Mouse (Mus musculus) heart, embryonic 14.5 days (tissue): ENCODE data around the gene Fbxo44. TPM values are rescaled to one million over a fixed set of nuclear protein-coding genes. Genes with fewer than 3 reads are reported as not detected.

Source experiments
- ATAC-seq: fragments of 200-750 bp; cut with Nextera tagmentation; 2 replicates; pipeline ENCODE4 v1.8.0; 2017; ENCODE audit warnings: low read depth, moderate TSS enrichment; ENCODE audit not compliant: insufficient number of reproducible peaks, insufficient read depth, low FRiP score
- H3K27ac ChIP-seq, 2 experiments: fragments of 200-500 bp in 1 of 2; fragments of 300-500 bp in 1 of 2; sonication (generic) in 1 of 2; replicated peaks in 1 of 2; 2 replicates each; pipeline ENCODE4 v1.5.1; 2012 to 2014; ENCODE audit warnings: low read depth in 2 of 2, low read length in 2 of 2, control low read depth in 1 of 2, mild to moderate bottlenecking in 1 of 2, mixed read lengths in 1 of 2; ENCODE audit not compliant: control insufficient read depth in 1 of 2, insufficient read depth in 1 of 2
- H3K27me3 ChIP-seq: fragments of 300-500 bp; sonication (generic); 2 replicates; pipeline ENCODE4 v1.6.1; 2014; ENCODE audit warnings: mild to moderate bottlenecking, low read length, control low read depth; ENCODE audit not compliant: control insufficient read depth, insufficient read depth
- H3K36me3 ChIP-seq: fragments of 300-500 bp; sonication (generic); 2 replicates; pipeline ENCODE4 v1.6.1; 2014; ENCODE audit warnings: mild to moderate bottlenecking, control low read depth, low read length, mixed read lengths; ENCODE audit not compliant: control insufficient read depth, insufficient read depth
- H3K4me1 ChIP-seq, 2 experiments: fragments of 200-500 bp in 1 of 2; fragments of 300-500 bp in 1 of 2; sonication (generic) in 1 of 2; 2 replicates each; pipeline ENCODE4 v1.6.1; 2012 to 2014; ENCODE audit warnings: low read length in 2 of 2, control low read depth in 1 of 2, mixed read lengths in 1 of 2; ENCODE audit not compliant: control insufficient read depth in 2 of 2, insufficient read depth in 2 of 2
- H3K4me2 ChIP-seq: fragments of 300-500 bp; sonication (generic); 2 replicates; pipeline ENCODE4 v1.6.1; 2014; ENCODE audit warnings: mild to moderate bottlenecking, low read length
- H3K4me3 ChIP-seq, 2 experiments: fragments of 200-500 bp in 1 of 2; fragments of 300-500 bp in 1 of 2; sonication (generic) in 1 of 2; 2 replicates each; pipeline ENCODE4 v1.5.1; 2012 to 2014; ENCODE audit warnings: low read length in 2 of 2, mild to moderate bottlenecking in 2 of 2, control low read depth in 1 of 2, low read depth in 1 of 2, moderate library complexity in 1 of 2; ENCODE audit not compliant: control insufficient read depth in 1 of 2, insufficient read depth in 1 of 2
- H3K9ac ChIP-seq: fragments of 300-500 bp; sonication (generic); 2 replicates; pipeline ENCODE4 v1.6.1; 2014; ENCODE audit warnings: mild to moderate bottlenecking, low read length
- H3K9me3 ChIP-seq: fragments of 300-500 bp; sonication (generic); 2 replicates; pipeline ENCODE4 v1.6.1; 2016; ENCODE audit warnings: low read length, control low read depth; ENCODE audit not compliant: control insufficient read depth
- WGBS: fragments of 180-500 bp; shearing (Covaris S2); extraction: QIAGEN DNeasy Blood & Tissue Kit; methylation state at CpG from one replicate; pipeline ENCODE4 v1.1.7; 2014; 5-methylcytosine and 5-hydroxymethylcytosine counted together
- polyA plus RNA-seq: library from polyadenylated mRNA; unstranded; fragments of >200 nt; fragmentation: Nextera tagmentation; extraction: Ambion mirVana; gene quantifications from 2 replicates; pipeline ENCODE4 v1.2.1, GENCODE M21; 2014

Gene Fbxo44
- polyA plus RNA-seq, 1 experiment from 2014 or later: 28.3 TPM

DNA sequence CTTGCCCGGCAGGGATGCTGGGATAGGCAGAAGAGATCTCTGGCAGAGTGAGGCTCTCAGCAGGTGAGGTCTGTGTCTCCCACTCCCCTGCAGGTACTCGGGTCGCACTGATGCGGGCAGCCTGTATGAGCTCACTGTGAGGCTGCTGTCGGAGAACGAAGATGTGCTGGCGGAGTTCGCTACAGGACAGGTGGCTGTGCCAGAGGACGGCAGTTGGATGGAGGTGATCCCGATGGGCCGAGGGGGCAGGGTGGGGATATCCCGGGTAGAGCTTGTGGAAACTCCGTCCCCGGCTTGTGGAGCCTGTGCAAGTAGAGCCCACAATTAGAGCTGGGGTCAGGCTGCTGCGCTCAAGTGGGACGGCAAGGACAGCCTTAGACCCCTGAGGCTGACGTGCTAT, 5.3 kb upstream of the Fbxo44 start:
- no peak overlapping the region for H3K9ac ChIP-seq
- no peaks in the 10 kb centered on the region for H3K9me3 ChIP-seq
- H3K4me2 ChIP-seq: no peak overlapping the region
- peaks cover 3 to 4% of the 10 kb centered on the region in 2 experiments; a peak in 2 of 4 replicates for H3K4me1 ChIP-seq
- H3K4me3 ChIP-seq: no peak overlapping the region
- H3K27ac ChIP-seq: no peak overlapping the region
- peaks cover 82% of the 10 kb centered on the region for H3K27me3 ChIP-seq
- H3K36me3 ChIP-seq: no peaks in the 10 kb centered on the region
- WGBS: 13% methylated on average over 17 of the region's 17 CpGs
- ATAC-seq: no peak

DNA sequence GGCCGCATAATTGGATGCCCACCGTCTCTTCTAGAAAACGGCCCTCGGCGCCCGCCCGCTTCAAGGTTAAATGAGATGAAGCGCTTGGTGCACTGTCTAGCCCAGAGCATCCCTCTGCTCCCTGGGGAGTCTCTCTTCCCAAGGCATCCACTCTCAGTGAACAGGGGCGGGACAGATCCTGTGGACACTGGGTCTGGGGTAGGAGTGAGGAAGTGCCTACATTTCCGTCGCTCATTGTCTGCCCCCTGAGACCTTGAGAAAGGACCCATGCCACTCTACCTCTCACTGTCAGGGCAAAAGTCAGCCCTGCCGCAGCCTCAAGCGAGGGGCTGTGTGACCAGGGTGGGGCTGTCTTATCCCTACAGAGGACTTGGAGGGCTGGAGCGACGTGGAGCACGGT, 4.2 kb upstream of the Fbxo44 start:
- Histone ChIP-seq H3K27ac (no peak overlapping the region), H3K4me2 (peak overlapping the region; percentile 64), H3K9me3 (no peaks in the 10 kb centered on the region), H3K36me3 (no peaks in the 10 kb centered on the region), H3K4me3 (peak overlapping the region; percentile 34 to 37), H3K4me1 (peaks cover 3 to 4% of the 10 kb centered on the region in 2 experiments; a peak in 2 of 4 replicates), H3K27me3 (peaks cover 75% of the 10 kb centered on the region), H3K9ac (no peak overlapping the region)
- WGBS: 5% methylated on average over 16 of the region's 16 CpGs
- no peak for ATAC-seq

DNA sequence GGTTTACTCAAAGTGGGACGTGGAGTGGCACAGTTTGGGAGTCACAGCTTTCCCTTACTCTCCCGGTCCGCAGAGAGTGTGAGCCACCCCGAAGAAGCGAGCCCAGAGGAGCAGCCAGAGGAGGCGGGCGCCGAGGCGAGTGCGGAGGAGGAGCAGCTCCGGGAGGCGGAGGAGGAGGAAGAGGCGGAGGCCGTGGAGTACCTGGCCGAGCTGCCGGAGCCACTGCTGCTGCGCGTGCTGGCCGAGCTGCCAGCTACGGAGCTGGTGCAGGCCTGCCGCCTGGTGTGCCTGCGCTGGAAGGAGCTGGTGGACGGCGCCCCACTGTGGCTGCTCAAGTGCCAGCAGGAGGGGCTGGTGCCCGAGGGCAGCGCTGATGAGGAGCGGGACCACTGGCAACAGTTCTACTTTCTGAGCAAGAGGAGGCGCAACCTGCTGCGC, 3.7 kb upstream of the Fbxo44 start:
- Histone ChIP-seq H3K27me3 (peaks cover 73% of the 10 kb centered on the region), H3K27ac (no peak overlapping the region), H3K36me3 (no peaks in the 10 kb centered on the region), H3K9me3 (no peaks in the 10 kb centered on the region), H3K4me1 (peaks cover 4 to 5% of the 10 kb centered on the region in 2 experiments; a peak in 2 of 4 replicates), H3K9ac (peak overlapping the region; percentile 34; the same call in 1 of the 2 replicates), H3K4me2 (peak overlapping the region; percentile 64), H3K4me3 (peak overlapping the region; percentile 34 to 37)
- ATAC-seq: 0 out of 2 replicates have a peak, but pooled peaks have one; percentile 11
- WGBS: under 1% methylated on average over 28 of the region's 29 CpGs

DNA sequence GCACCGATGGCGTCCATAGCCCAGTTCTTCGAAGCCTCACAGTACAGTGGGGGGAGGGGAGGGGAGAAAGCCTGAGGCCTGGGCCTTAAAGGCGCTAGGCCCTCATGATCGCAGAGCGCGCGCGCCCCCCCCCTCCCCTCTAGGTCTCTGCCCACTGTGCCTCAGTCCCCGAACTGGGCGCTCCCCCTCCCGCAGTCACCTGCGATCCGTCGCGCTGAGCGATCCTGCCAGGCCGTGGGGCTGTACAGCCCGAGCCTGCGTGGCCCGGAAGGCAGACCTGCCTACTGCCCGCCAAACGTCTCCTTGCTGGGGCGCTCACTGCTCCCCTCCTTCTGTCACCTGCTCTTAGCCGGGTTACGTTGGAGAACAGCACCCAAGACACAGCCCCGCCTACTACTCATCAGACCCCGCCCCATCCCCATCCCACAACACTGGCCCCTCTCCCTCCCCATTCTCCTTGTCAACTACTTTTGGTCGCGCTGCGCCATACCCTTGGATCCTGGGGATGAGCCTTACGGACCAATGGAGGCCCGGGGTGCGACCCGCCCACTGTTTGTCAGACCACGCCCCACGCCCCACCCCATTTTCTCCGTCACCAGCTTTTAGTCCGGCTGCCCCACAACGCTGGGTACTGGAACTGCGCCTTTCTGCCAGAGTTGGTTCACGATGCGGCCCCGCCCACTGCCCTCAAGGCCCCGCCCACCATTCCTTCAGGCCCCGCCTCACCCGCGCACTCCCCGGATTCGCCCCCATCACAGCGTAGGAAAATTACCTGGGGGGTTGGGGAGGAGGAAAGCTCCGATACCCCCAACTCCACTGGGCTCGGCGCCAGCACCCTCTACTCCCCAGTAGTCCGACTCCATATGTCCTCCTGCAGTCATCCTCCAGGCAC, 492 bp downstream of the Fbxo44 start:
- peaks cover 30% of the 10 kb centered on the region for H3K36me3 ChIP-seq
- WGBS: under 1% methylated on average over 49 of the region's 55 CpGs
- H3K4me3 ChIP-seq: peak overlapping the region; percentile 63 to 79
- peaks cover 9 to 14% of the 10 kb centered on the region in 2 experiments; a peak in 3 of 4 replicates for H3K4me1 ChIP-seq
- ATAC-seq: peak; percentile 87
- peaks cover 52% of the 10 kb centered on the region for H3K27me3 ChIP-seq
- H3K9ac ChIP-seq: peak overlapping the region; percentile 79
- H3K4me2 ChIP-seq: peak overlapping the region; percentile 90
- H3K9me3 ChIP-seq: no peaks in the 10 kb centered on the region
- H3K27ac ChIP-seq: peak overlapping the region; percentile 56 to 67; a peak in 3 of 4 replicates

DNA sequence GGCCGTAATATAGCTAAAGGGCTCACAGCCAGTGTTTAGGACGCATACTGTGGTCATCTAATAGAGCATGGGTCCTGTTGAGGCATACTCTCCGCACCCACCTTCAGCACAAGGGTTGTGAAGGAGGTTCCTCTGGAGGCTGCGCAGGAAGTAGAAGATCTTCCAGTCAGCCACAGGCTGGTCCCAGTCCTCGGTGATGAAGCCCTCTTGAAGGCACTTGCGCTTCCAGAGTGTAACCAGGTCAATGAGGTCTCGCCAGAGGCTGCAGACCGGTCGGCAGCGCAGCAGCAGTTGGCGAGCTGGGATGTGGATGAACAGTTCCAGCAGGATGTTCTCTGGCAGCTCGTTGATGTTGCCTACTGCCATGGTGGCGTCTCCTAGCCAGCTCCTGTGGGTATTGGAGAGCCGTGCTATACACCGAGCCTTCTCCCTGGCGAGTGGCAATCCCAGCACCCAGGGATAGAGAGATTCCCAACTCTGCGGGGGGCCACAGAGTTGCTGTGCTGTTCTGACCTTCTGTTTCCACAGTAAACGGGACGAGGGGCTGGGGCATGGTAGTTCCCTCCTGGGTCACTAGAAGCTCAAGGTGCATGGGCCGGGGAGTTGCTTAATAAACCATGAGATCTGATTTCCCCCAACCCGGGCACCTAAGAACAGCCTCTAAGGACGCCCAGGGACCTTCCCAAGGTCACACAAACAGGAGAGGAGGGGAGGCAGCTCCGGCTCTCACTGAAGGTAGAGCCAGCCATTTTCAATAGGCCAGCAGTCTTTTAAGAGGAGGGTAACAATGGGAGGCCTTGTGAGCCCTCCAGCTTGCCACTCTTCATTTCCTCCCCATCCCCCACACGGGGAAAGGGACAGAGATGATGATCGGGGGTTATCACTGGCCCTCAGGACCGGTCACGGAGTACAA, 1.6 kb downstream of the Fbxo44 start:
- peak overlapping the region; percentile 46 to 67 for H3K27ac ChIP-seq

DNA sequence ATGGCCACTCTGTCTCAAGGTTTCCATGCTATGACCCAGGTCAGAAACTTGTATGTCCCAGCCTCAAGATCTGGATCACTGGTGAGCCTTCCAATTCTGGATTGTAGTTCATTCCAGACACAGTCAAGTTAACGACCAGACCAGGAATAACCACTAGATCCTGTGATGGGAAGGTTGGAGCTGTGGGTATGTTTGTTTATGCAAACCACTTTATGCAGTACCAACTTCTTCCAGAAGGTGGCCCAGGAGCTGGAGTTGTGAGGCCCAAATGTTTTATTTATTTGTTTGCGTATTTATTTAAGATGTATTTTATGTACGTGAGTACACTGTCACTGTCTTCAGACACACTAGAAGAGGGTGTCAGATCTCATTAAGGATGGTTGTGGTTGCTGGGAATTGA, 5.3 kb downstream of the Fbxo44 start:
- Histone ChIP-seq H3K36me3 (peaks cover 41% of the 10 kb centered on the region), H3K4me1 (peaks cover 10 to 14% of the 10 kb centered on the region in 2 experiments), H3K4me2 (no peak overlapping the region), H3K4me3 (no peak overlapping the region), H3K9ac (no peak overlapping the region), H3K27ac (no peak overlapping the region), H3K9me3 (no peaks in the 10 kb centered on the region), H3K27me3 (peaks cover 7% of the 10 kb centered on the region; the same call in 1 of the 2 replicates)
- no peak for ATAC-seq
- 57% methylated on average over 3 of the region's 3 CpGs for WGBS

More for the DNA sequence above, 1.6 kb downstream of the Fbxo44 start:
- Histone ChIP-seq H3K27me3 (peaks cover 42% of the 10 kb centered on the region), H3K4me3 (peak overlapping the region; percentile 63 to 79), H3K4me2 (peak overlapping the region; percentile 90), H3K9ac (peak overlapping the region; percentile 79), H3K9me3 (no peaks in the 10 kb centered on the region), H3K36me3 (peaks cover 37% of the 10 kb centered on the region), H3K4me1 (peaks cover 7 to 9% of the 10 kb centered on the region in 2 experiments; a peak in 3 of 4 replicates)
- no peak for ATAC-seq
- WGBS: 29% methylated on average over 27 of the region's 27 CpGs

DNA sequence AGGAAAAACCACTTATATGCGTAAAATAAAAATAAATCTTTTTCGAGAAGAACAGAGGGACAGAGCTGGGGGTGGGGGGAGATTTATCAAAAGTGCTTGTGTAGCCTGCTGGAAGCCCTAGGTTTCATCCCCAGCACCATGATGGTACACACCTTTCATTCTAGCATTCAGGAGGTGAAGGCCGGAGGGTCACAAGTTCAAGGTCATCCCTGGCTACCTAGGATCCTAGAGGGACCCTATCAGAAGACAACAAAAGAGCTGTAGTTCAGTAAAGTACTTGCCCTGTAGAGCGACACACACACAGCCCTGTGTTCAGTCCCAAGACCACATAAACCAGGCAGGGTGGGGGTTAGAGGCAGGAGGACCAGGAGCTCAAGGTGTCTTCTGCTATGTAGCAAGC, 6.3 kb downstream of the Fbxo44 start:
- H3K27ac ChIP-seq: no peak overlapping the region
- no peak overlapping the region for H3K4me3 ChIP-seq
- peaks cover 8 to 14% of the 10 kb centered on the region in 2 experiments for H3K4me1 ChIP-seq
- WGBS: 93% methylated on average over 4 of the region's 4 CpGs
- no peak overlapping the region for H3K4me2 ChIP-seq
- peaks cover 41% of the 10 kb centered on the region for H3K36me3 ChIP-seq
- ATAC-seq: no peak
- H3K9ac ChIP-seq: no peak overlapping the region
- H3K27me3 ChIP-seq: peaks cover 7% of the 10 kb centered on the region; the same call in 1 of the 2 replicates
- no peaks in the 10 kb centered on the region for H3K9me3 ChIP-seq
